Mouse (Mus musculus) left cerebral cortex, postnatal 4 days (tissue): ENCODE measurements around the gene Gm17124. TPM values are rescaled to one million over a fixed set of nuclear protein-coding genes. Genes with fewer than 3 reads are reported as not detected.
"Not testable (repeated sequence)": the region's sequence is repeated elsewhere in the genome, so short reads cannot be mapped to it uniquely, and the experiment has no call there.

Experiments used
- DNase-seq: peaks from one replicate; pipeline ENCODE4 v3.0.0-alpha.2; 2022
- intact Hi-C: fragments of 180-260 bp; cut with DNase I; formaldehyde crosslinking; loops from one replicate; pipeline ENCODE4 v1.15.1; 2025
- microRNA-seq: library from miRNA; unstranded; fragments of <30 nt; microRNA quantifications from one replicate; pipeline ENCODE4 v1.2.0, GENCODE M21; 2022
- total RNA-seq, 2 experiments: library from RNA; stranded (reverse); gene quantifications; 2 replicates each; pipeline ENCODE4 v1.2.3; 2021

The Gm17124 gene
- not detected for total RNA-seq

- DNase-seq, intact Hi-C loops: not testable (repeated sequence)
Observed at GRCm38 (mm10) chr14:42599782-42600181, at the start of gene Gm17124. TSS of gene Gm17124 (minus strand) at chr14:42599882.

DNA sequence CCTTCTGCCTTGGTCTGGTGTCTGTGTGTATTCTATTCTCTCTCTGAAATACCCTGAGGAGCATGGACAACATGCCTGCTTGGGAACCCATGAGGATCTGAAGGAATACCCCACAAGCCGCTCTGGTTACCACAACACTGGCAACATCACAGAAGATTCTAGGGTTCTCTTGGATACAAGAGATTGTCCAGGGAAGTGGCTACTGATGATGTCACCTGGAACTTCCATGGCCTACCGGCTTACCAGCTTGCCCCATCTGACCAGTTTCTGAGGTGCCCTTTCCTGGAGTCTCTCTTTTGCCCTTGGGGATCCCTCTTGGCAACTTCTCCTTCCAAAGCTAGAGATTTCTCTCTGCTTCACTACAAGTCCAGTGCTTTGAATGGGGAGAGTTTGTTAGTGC, 42.1 kb upstream of the Gm17124 start, which contains the start of gene Gm3633:
Gm3633 (minus strand) TSS at position 101 of the 400 bp plus-strand sequence.
- intact Hi-C loops: not testable (repeated sequence)

More for the DNA sequence above, 42.1 kb upstream of the Gm17124 start, which contains the start of gene Gm3633:
- DNase-seq: not testable (repeated sequence)

Small RNA genes lying within 50 kb of the gene (microRNA-seq; reads per million reads assigned to microRNA genes)
- gene Gm23620: not detected
- not detected for gene Gm25228

Other genes with a start within 250 kb of the Gm17124 start
- not detected for gene Gm8005, start 160.2 kb downstream of the Gm17124 start, total RNA-seq
- not detected for gene Gm8011, start 136.0 kb downstream of the Gm17124 start, total RNA-seq
- gene Gm8020, start 97.5 kb downstream of the Gm17124 start, total RNA-seq: not detected
- not detected for gene Gm8024, start 75.6 kb downstream of the Gm17124 start, total RNA-seq
- not detected for gene Gm3633, start 42.0 kb upstream of the Gm17124 start, total RNA-seq
- gene Gm10378, start 56.1 kb upstream of the Gm17124 start, total RNA-seq: not detected
- gene Gm3015, start 168.9 kb upstream of the Gm17124 start, total RNA-seq: not detected
- gene Gm10377, start 198.1 kb upstream of the Gm17124 start, total RNA-seq: not detected